Mouse (Mus musculus) liver, embryonic 14.5 days (tissue): ENCODE data around the gene Klhl3.
A peak's percentile ranks its signal among the peaks of the same experiment; 100 is the strongest.

Experiments
- CTCF ChIP-seq: IDR thresholded peaks from 2 replicates; pipeline ENCODE4 v1.5.1; 2016; ENCODE audit warnings: antibody characterized with exemption, low read depth, control low read depth
- EP300 ChIP-seq: IDR thresholded peaks from 2 replicates; pipeline ENCODE4 v1.6.1; 2016; ENCODE audit warnings: antibody characterized with exemption, low read depth

DNA sequence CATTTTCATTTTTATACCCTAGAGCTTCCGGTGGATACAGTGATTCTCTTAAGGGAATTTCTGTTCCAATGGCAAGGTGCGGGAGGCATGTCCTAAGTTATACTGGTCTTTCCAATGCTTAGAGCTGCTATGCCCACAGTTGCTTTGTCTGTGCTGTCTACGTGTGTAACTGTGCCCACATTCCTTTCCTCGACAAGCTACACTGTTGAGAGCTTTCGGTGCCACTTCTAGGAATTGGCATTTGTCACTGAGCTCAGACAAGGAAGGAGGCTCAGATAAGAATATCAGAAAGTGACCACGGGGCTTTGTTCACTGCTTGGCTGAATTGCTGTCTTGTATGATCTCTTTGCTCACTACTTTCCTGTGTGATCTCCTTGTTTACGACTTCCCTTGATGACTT lies 67.2 kb downstream of the Klhl3 start:
- TF ChIP-seq CTCF (no peak), EP300 (peak; percentile 34; the same call in 1 of the 2 replicates)
